Mouse (Mus musculus) spleen, embryonic (tissue): Measurements from ENCODE around the gene Mybpc2.

ENCODE experiments used
- CTCF ChIA-PET: fragments of 350-600 bp; sonication (Branson Sonifier 250); formaldehyde crosslinking; loops from one replicate; lab custom pipeline; 2022; lab: Charles Lee

Gene Mybpc2

GRCm38 (mm10) chr7:44524502-44524901 lies at the start of gene Mybpc2:
TSS of gene Mybpc2 (minus strand) at chr7:44524656.
- CTCF ChIA-PET, result no interaction called here

GRCm38 (mm10) chr7:44572956-44573484 lies 48.6 kb upstream of the Mybpc2 start:
- CTCF ChIA-PET, result interaction anchor here (0.6 to 0.9 kb wide), 3 partner anchors 12 to 892 kb away, joined by 3 to 8 read pairs (median 3); no protein-coding TSS in a partner anchor

GRCm38 (mm10) chr7:44572213-44572701 lies 47.8 kb upstream of the Mybpc2 start, which contains the start of gene Napsa:
TSS of gene Napsa (plus strand) at chr7:44572380.
- CTCF ChIA-PET, result interaction anchor here (0.6 kb wide), 1 partner anchor 13 kb away, joined by 3 read pairs; no protein-coding TSS in a partner anchor

GRCm38 (mm10) chr7:44571811-44572210 lies 47.4 kb upstream of the Mybpc2 start:
- CTCF ChIA-PET, result no interaction called here

GRCm38 (mm10) chr7:44570989-44571388 lies 46.5 kb upstream of the Mybpc2 start:
- CTCF ChIA-PET, result interaction anchor here (0.8 kb wide), 1 partner anchor 9 kb away, joined by 3 read pairs; no protein-coding TSS in a partner anchor

GRCm38 (mm10) chr7:44568803-44569202 lies 44.3 kb upstream of the Mybpc2 start:
- CTCF ChIA-PET, result no interaction called here

GRCm38 (mm10) chr7:44565414-44565813 lies 41.0 kb upstream of the Mybpc2 start:
- CTCF ChIA-PET, result no interaction called here

- CTCF ChIA-PET, result interaction anchor here (0.5 to 0.6 kb wide), 2 partner anchors 33 to 41 kb away, joined by 3 read pairs; no protein-coding TSS in a partner anchor
These were observed 40.0 kb upstream of the Mybpc2 start for GRCm38 (mm10) chr7:44564486-44564885.

GRCm38 (mm10) chr7:44563284-44563683 lies 38.8 kb upstream of the Mybpc2 start:
- CTCF ChIA-PET, result interaction anchor here (0.6 kb wide), 1 partner anchor 10 kb away, joined by 3 read pairs; the partner anchor contains the start of gene Nr1h2

- CTCF ChIA-PET, result interaction anchor here (0.7 to 2.5 kb wide), 5 partner anchors 10 to 81 kb away, joined by 3 to 8 read pairs (median 3); no protein-coding TSS in a partner anchor
These were observed 36.3 kb upstream of the Mybpc2 start for GRCm38 (mm10) chr7:44560435-44561400.

- CTCF ChIA-PET, result no interaction called here
These were observed 33.2 kb upstream of the Mybpc2 start for GRCm38 (mm10) chr7:44557629-44558028.

GRCm38 (mm10) chr7:44553826-44554225 lies 29.4 kb upstream of the Mybpc2 start, which contains the start of gene Nr1h2:
TSS of gene Nr1h2 (minus strand) at chr7:44553951.
- CTCF ChIA-PET, result interaction anchor here (0.7 to 0.8 kb wide), 2 partner anchors 9 to 11 kb away, joined by 3 to 10 read pairs; no protein-coding TSS in a partner anchor

GRCm38 (mm10) chr7:44553196-44553764 lies 28.8 kb upstream of the Mybpc2 start:
- CTCF ChIA-PET, result interaction anchor here (0.5 to 0.7 kb wide), 2 partner anchors 10 to 48 kb away, joined by 3 to 7 read pairs; no protein-coding TSS in a partner anchor

- CTCF ChIA-PET, result interaction anchor here (0.5 kb wide), 1 partner anchor 47 kb away, joined by 7 read pairs; no protein-coding TSS in a partner anchor
These were observed 27.9 kb upstream of the Mybpc2 start for GRCm38 (mm10) chr7:44552141-44552908.

- CTCF ChIA-PET, result no interaction called here
These were observed 27.3 kb upstream of the Mybpc2 start for GRCm38 (mm10) chr7:44551731-44552130.

- CTCF ChIA-PET, result no interaction called here
These were observed 26.8 kb upstream of the Mybpc2 start for GRCm38 (mm10) chr7:44551301-44551700.

GRCm38 (mm10) chr7:44550409-44550678 lies 25.9 kb upstream of the Mybpc2 start:
- CTCF ChIA-PET, result no interaction called here

GRCm38 (mm10) chr7:44549621-44550408 lies 25.4 kb upstream of the Mybpc2 start:
- CTCF ChIA-PET, result no interaction called here

GRCm38 (mm10) chr7:44548497-44549087 lies 24.1 kb upstream of the Mybpc2 start, which contains the start of gene Pold1:
TSS of gene Pold1 (minus strand) at chr7:44548849.
- CTCF ChIA-PET, result interaction anchor here (0.6 to 1.6 kb wide), 5 partner anchors 19 to 50 kb away, joined by 3 to 10 read pairs (median 5); no protein-coding TSS in a partner anchor
